Mouse (Mus musculus): ENCODE measurements around the gene Rfx2. TPM values are rescaled to one million over a fixed set of nuclear protein-coding genes. Genes with fewer than 3 reads are reported as not detected.

Rfx2 gene
- total RNA-seq, 2 experiments from 2014 or later = 1.8 to 2.5 TPM

- intact Hi-C loops (cut with DNase I) = loop anchor here (5.0 kb wide), 5 partner anchors 37 to 147 kb away; partner anchors contain the start of genes Catsperd, Lonp1 and Rpl36
- DNase-seq = no peak
Observed at GRCm38 (mm10) chr17:56759261-56759660, 71.6 kb downstream of the Rfx2 start.

GRCm38 (mm10) chr17:56758132-56758531 is 72.7 kb downstream of the Rfx2 start:
- intact Hi-C loops (cut with DNase I) = loop anchor here (5.0 kb wide), 5 partner anchors 36 to 146 kb away; partner anchors contain the start of genes Catsperd, Lonp1 and Rpl36
- DNase-seq = peak; percentile 52 to 58

GRCm38 (mm10) chr17:56757416-56758123 is 73.2 kb downstream of the Rfx2 start, which contains the start of gene Nrtn:
Nrtn (minus strand) TSS chr17:56757530.
- peak; percentile 76 to 80 for DNase-seq
- intact Hi-C loops (cut with DNase I) = loop anchor here (5.0 kb wide), 5 partner anchors 35 to 145 kb away; partner anchors contain the start of genes Catsperd, Lonp1 and Rpl36

- intact Hi-C loops (cut with DNase I) = loop anchor here (5.0 kb wide), 5 partner anchors 35 to 145 kb away; partner anchors contain the start of genes Catsperd, Lonp1 and Rpl36
- no peak for DNase-seq
Observed at GRCm38 (mm10) chr17:56756703-56757399, 74.0 kb downstream of the Rfx2 start.

- intact Hi-C loops (cut with DNase I) = loop anchor here (5.0 kb wide), 5 partner anchors 32 to 142 kb away; partner anchors contain the start of genes Catsperd, Lonp1 and Rpl36
- DNase-seq = no peak
Observed at GRCm38 (mm10) chr17:56754271-56755185, 76.3 kb downstream of the Rfx2 start.

GRCm38 (mm10) chr17:56753452-56753851 is 77.4 kb downstream of the Rfx2 start:
- intact Hi-C loops (cut with DNase I) = no loop called here
- no peak for DNase-seq

GRCm38 (mm10) chr17:56751404-56752072 is 79.3 kb downstream of the Rfx2 start:
- intact Hi-C loops (cut with DNase I) = no loop called here
- DNase-seq = no peak

- intact Hi-C loops (cut with DNase I) = no loop called here
- no peak for DNase-seq
Observed at GRCm38 (mm10) chr17:56744173-56744572, 86.6 kb downstream of the Rfx2 start.

GRCm38 (mm10) chr17:56740788-56741160 is 90.0 kb downstream of the Rfx2 start:
- intact Hi-C loops (cut with DNase I) = no loop called here
- no peak for DNase-seq

- intact Hi-C loops (cut with DNase I) = no loop called here
- DNase-seq = no peak
Observed at GRCm38 (mm10) chr17:56740118-56740787, 90.6 kb downstream of the Rfx2 start.

GRCm38 (mm10) chr17:56738221-56738620 is 92.6 kb downstream of the Rfx2 start:
- intact Hi-C loops (cut with DNase I) = no loop called here
- no peak for DNase-seq

- no peak for DNase-seq
- intact Hi-C loops (cut with DNase I) = no loop called here
Observed at GRCm38 (mm10) chr17:56736534-56736933, 94.3 kb downstream of the Rfx2 start.

GRCm38 (mm10) chr17:56729656-56730055 is 101.2 kb downstream of the Rfx2 start:
- DNase-seq = no peak
- intact Hi-C loops (cut with DNase I) = no loop called here

- intact Hi-C loops (cut with DNase I) = no loop called here
- DNase-seq = no peak
Observed at GRCm38 (mm10) chr17:56729151-56729550, 101.7 kb downstream of the Rfx2 start.

- intact Hi-C loops (cut with DNase I) = no loop called here
- DNase-seq = no peak
Observed at GRCm38 (mm10) chr17:56728117-56728516, 102.7 kb downstream of the Rfx2 start.

- DNase-seq = no peak
- intact Hi-C loops (cut with DNase I) = no loop called here
Observed at GRCm38 (mm10) chr17:56727659-56728058, 103.2 kb downstream of the Rfx2 start.

- DNase-seq = no peak
- intact Hi-C loops (cut with DNase I) = no loop called here
Observed at GRCm38 (mm10) chr17:56727029-56727649, 103.7 kb downstream of the Rfx2 start.

All from gastrocnemius, postnatal 36 days (tissue).